Mouse (Mus musculus) erythroblast, embryonic 14.5 days (primary cell): ENCODE results near the gene Sorbs2.

Source experiments
- GATA1 ChIP-seq: IDR thresholded peaks from 2 replicates; pipeline ENCODE4 v1.6.1; 2012; ENCODE audit warnings: low read length, inconsistent platforms, mixed read lengths
- TAL1 ChIP-seq: IDR thresholded peaks from 3 replicates; pipeline ENCODE4 v1.6.1; 2012; ENCODE audit warnings: low read length, inconsistent platforms, mixed read lengths

GRCm38 (mm10) chr8:45596591-45596990, 89.0 kb downstream of the Sorbs2 start:
- TF ChIP-seq GATA1 (no peak), TAL1 (no peak)
